Mouse (Mus musculus): ENCODE data around the gene Olfr1505.

The Olfr1505 gene

DNA sequence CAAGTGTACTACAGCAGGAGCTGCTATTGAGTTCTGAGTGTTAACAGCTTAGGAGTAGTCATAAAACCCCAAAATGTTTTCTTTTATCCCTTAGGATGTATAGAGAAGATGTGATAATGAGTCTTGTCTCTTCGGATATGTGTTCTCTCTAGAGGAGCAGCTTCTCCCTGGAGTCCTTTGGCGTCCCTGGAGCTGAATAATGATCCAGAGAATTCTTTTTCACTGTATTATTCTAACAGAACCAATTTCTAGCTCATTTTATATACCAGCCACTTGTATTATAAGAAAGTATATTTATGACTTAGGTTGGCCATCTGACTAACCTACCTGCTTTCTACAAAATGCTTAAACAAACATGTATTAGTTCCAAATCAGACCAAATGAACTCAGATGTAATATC, at the start of gene Olfr1505:
Gene Olfr1505 (plus strand): TSS at position 301 of the 400 bp plus-strand sequence.
- DNase-seq (ENCODE audit: extremely low read depth, low read depth, low spot score): no peak

DNA sequence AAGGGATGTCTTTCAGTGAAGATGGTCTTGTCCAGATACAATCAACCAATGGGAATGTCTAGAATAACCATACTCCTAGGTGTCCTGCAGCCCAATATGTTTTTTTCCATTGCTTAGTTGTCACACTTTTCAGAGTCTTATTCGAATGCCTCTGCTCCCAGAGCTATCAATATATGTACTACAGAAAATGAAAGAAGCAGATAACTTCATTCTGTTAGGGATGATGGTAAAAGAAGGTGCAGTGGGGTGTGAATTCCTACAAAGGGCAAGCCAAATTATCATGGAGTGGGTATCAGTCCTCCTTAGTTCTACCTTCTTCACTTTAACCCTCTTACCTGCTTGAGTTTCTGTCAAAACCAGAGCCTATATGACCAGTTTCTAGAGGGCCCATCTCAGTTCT, 15.5 kb upstream of the Olfr1505 start, which contains the start of gene Olfr1504:
Gene Olfr1504 (minus strand): TSS at position 101 of the 400 bp plus-strand sequence.
- no peak for DNase-seq (ENCODE audit: extremely low read depth, low read depth, low spot score)

Data from fat pad, adult 2 months (tissue).